Mouse (Mus musculus) embryo, embryonic 9.5 days (tissue): ENCODE data around the gene Taok3.

Experiments
- DNase-seq: peaks from one replicate; pipeline ENCODE4 v3.0.0-alpha.2; 2017; ENCODE audit errors: extremely low spot score

Gene Taok3

GRCm38 (mm10) chr5:117117716-117118115, 2.2 kb upstream of the Taok3 start:
- no peak for DNase-seq

- no peak for DNase-seq
Observed at GRCm38 (mm10) chr5:117118220-117118619, 1.7 kb upstream of the Taok3 start.

- DNase-seq: no peak
Observed at GRCm38 (mm10) chr5:117118850-117119249, 1.1 kb upstream of the Taok3 start.

GRCm38 (mm10) chr5:117120489-117121466, 849 bp downstream of the Taok3 start:
- DNase-seq: peak; percentile 7

- no peak for DNase-seq
Observed at GRCm38 (mm10) chr5:117121657-117122056, 1.7 kb downstream of the Taok3 start.

- DNase-seq: no peak
Observed at GRCm38 (mm10) chr5:117123102-117123501, 3.2 kb downstream of the Taok3 start.

GRCm38 (mm10) chr5:117123840-117124239, 3.9 kb downstream of the Taok3 start:
- no peak for DNase-seq

GRCm38 (mm10) chr5:117125482-117126346, 5.8 kb downstream of the Taok3 start:
- no peak for DNase-seq

GRCm38 (mm10) chr5:117127051-117127450, 7.1 kb downstream of the Taok3 start:
- DNase-seq: no peak

- DNase-seq: no peak
Observed at GRCm38 (mm10) chr5:117130726-117131125, 10.8 kb downstream of the Taok3 start.

- DNase-seq: no peak
Observed at GRCm38 (mm10) chr5:117133446-117134065, 13.6 kb downstream of the Taok3 start.

GRCm38 (mm10) chr5:117134066-117134888, 14.3 kb downstream of the Taok3 start:
- no peak for DNase-seq

- DNase-seq: no peak
Observed at GRCm38 (mm10) chr5:117134889-117135456, 15.0 kb downstream of the Taok3 start.

GRCm38 (mm10) chr5:117135869-117136268, 15.9 kb downstream of the Taok3 start:
- peak; percentile 54 for DNase-seq

GRCm38 (mm10) chr5:117136570-117136969, 16.6 kb downstream of the Taok3 start:
- no peak for DNase-seq

GRCm38 (mm10) chr5:117137011-117137410, 17.1 kb downstream of the Taok3 start:
- DNase-seq: no peak

GRCm38 (mm10) chr5:117137594-117137993, 17.7 kb downstream of the Taok3 start:
- DNase-seq: no peak

GRCm38 (mm10) chr5:117138295-117138988, 18.5 kb downstream of the Taok3 start:
- no peak for DNase-seq

GRCm38 (mm10) chr5:117139822-117140221, 19.9 kb downstream of the Taok3 start:
- no peak for DNase-seq

- no peak for DNase-seq
Observed at GRCm38 (mm10) chr5:117140374-117140773, 20.4 kb downstream of the Taok3 start.
